Mouse (Mus musculus): ENCODE measurements around the gene Grin2c.
A peak's percentile ranks its signal among the peaks of the same experiment; 100 is the strongest.

Grin2c gene

GRCm38 (mm10) chr11:115283891-115284620, 17.0 kb upstream of the Grin2c start:
- DNase-seq (ENCODE audit: low spot score) = no peak

- no peak for DNase-seq (ENCODE audit: low spot score)
Measured at GRCm38 (mm10) chr11:115283486-115283765, 16.4 kb upstream of the Grin2c start.

- no peak for DNase-seq (ENCODE audit: low spot score)
Measured at GRCm38 (mm10) chr11:115282723-115283485, 15.9 kb upstream of the Grin2c start.

DNA sequence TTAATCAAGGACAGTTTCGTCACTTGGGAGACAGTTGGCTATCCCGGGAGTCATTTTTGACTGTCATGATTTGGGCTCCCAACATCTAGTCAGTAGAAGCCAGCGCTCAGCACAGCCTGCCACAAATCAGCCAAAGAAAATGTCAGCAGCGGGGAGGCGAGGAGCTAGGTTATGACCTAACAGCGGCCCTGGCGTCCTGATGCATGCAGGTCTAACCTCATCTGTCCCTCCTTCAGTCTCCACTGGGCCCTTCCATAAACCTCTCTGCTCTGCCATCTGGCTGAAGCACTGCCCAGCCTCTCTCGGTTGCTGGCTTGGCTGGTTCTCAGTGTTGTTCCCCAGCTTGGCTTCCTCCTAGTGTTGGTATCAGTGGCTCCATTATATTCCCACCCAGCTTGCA, 15.3 kb upstream of the Grin2c start:
- no peak for DNase-seq (ENCODE audit: low spot score)

DNA sequence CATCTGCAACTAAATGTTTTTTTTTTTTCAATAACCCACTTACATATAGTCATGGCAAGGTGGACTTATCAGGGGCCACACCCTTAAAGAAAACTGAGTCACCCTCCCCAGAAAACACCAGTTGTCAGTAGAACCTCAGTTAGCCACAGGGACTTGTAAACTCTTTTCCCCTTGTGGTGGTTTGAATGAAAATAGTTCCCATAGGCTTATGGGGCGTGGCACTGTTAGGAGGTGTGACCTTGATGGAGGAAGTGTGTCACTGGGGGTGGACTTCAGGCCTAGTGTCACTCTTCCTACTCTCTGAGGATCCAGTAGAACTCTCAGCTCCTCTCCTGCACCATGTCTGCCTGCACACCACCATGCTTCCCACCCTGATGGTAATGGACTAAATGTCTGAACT, 12.7 kb upstream of the Grin2c start:
- no peak for DNase-seq (ENCODE audit: low spot score)

DNA sequence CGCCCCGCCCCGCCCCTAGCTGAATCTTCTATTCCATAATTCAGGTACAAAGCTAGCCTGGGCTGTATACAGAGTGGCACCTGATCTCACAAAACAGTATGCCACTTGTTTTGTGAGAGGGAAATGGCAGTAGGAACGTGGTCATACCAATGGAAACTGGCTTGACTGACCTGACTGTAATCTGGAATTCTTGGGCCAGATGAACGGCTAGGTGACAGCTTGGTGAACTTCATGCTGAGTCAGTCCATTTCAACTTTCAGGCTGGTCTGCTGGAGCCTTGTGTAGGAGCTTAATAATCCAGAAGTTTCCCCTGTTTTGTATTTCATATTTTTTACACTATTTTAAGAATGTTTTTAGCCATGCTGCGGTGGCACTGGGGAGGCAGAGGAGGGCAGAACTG, 11.1 kb upstream of the Grin2c start:
- no peak for DNase-seq (ENCODE audit: low spot score)

DNA sequence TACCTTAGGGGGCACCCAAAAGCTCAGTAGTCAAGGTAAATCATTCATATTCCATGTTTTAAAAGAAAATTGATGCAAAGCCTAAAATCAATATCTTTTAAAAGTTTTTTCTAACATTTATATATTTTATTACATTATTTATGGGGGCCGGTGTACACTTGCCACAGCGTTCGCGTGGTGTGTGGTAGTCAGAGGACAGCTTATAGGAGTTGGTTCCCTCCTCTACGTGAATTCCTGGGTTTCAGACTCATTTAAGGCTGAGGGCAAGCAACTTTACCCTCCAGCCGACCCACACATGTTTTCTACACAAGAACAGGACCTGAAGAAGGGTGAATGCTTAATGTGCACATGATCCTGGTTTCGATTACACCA, 10.5 kb upstream of the Grin2c start:
- DNase-seq (ENCODE audit: low spot score) = no peak

GRCm38 (mm10) chr11:115276780-115277603, 9.9 kb upstream of the Grin2c start, which contains the start of gene Fdxr:
Fdxr (minus strand) TSS chr11:115277050.
- peak; percentile 100 for DNase-seq (ENCODE audit: low spot score)

- DNase-seq (ENCODE audit: low spot score) = no peak
Measured at GRCm38 (mm10) chr11:115275954-115276353, 8.9 kb upstream of the Grin2c start.

GRCm38 (mm10) chr11:115275509-115275908, 8.5 kb upstream of the Grin2c start:
- DNase-seq (ENCODE audit: low spot score) = no peak

- no peak for DNase-seq (ENCODE audit: low spot score)
Measured at GRCm38 (mm10) chr11:115274771-115275170, 7.7 kb upstream of the Grin2c start.

DNA sequence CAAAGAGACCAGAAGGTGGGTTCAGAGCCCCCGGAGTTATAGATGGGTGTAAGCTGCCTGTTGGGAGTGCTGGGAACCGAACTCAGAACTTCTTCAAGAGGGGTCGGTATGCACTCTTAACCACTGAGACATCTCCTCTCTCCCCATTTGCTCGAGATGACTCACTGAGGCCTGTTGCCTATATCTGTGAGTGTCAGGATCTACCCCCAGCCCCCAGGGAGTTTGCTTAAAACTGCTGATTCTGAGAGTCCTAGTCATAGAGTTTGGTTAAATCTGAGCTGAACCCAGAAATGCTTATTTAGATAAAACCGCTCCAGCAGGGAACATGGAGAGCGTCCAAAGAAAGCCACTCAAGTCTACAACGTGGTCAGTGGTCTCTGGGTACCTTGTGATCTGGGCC, 7.1 kb upstream of the Grin2c start:
- no peak for DNase-seq (ENCODE audit: low spot score)

DNA sequence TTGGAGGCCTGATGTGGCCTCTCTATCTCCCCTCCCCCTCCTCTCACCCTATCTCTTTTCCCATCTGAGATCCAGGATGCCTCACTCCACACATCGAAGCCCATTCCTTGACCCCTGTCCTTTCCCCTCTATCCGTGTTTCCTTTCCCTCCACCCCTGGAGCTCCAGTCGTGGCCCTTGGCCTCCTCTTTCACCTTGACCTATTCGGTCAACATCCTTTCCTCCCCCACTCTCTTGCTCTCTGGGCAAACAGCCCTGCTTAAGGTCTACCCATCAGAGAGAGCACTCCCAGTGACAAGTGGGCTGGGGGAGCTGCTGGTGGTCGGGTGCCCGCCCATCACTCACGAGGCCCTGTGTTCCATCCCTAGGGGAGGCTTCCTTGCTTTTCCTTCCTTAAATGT, 6.7 kb upstream of the Grin2c start:
- no peak for DNase-seq (ENCODE audit: low spot score)

- no peak for DNase-seq (ENCODE audit: low spot score)
Measured at GRCm38 (mm10) chr11:115272894-115273498, 6.0 kb upstream of the Grin2c start.

- DNase-seq (ENCODE audit: low spot score) = no peak
Measured at GRCm38 (mm10) chr11:115271481-115271880, 4.4 kb upstream of the Grin2c start.

- no peak for DNase-seq (ENCODE audit: low spot score)
Measured at GRCm38 (mm10) chr11:115271052-115271451, 4.0 kb upstream of the Grin2c start.

DNA sequence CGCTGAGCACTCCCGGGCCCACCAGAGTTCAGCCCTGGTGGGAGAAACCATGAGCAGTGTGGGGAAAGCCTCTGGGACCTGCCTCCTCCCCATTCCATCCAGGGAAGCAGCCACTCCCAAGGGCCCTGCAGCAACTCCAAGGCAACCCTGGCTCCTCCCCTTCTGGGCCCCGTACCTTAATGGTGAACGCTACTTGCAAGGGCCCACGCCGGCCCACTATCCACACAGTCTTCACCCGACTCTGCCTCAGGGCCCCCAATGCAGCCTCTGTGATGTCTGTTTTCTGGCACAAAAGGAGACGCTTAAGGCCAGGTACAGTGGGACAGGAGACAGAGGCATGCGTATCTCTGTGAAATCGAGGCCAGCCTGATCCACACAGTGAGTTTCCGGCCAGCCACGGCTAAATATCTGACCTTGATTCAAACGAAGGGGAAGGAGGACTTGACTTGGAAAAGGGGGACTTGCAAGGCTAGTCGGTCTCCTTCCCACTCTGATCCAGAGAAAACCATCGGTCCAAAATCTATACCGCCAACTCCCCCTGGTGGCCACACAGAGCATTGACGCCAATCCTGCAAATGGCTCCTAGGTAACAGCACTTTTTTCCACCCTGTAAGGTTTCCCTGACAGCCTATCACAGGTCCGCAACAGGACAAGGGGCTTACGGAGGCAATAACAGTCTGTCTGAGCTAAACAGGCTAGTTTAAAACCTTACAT, 3.3 kb upstream of the Grin2c start:
- DNase-seq (ENCODE audit: low spot score) = peak; percentile 76

GRCm38 (mm10) chr11:115269330-115270066, 2.5 kb upstream of the Grin2c start:
- DNase-seq (ENCODE audit: low spot score) = no peak

- DNase-seq (ENCODE audit: low spot score) = no peak
Measured at GRCm38 (mm10) chr11:115267958-115268357, 915 bp upstream of the Grin2c start.

DNA sequence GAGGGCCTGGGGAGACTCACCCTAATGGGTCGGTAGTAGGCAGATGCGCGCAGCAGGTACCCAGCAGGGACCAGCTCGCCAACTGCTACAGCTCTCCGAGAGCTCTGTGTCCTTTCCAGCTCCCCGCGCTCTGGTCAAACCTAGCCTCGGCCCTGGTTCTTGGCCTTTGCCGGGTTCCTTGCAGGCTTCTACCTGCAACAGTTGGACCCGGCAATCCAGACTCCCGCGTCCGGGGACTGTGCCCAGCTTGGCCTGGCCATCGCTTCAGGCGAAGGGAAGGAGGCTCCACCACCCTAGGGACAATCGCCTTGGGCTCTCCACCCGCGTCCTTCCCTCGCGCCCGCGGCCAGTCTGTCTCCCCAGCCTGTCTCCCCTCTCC, 654 bp downstream of the Grin2c start:
- DNase-seq (ENCODE audit: low spot score) = no peak

DNA sequence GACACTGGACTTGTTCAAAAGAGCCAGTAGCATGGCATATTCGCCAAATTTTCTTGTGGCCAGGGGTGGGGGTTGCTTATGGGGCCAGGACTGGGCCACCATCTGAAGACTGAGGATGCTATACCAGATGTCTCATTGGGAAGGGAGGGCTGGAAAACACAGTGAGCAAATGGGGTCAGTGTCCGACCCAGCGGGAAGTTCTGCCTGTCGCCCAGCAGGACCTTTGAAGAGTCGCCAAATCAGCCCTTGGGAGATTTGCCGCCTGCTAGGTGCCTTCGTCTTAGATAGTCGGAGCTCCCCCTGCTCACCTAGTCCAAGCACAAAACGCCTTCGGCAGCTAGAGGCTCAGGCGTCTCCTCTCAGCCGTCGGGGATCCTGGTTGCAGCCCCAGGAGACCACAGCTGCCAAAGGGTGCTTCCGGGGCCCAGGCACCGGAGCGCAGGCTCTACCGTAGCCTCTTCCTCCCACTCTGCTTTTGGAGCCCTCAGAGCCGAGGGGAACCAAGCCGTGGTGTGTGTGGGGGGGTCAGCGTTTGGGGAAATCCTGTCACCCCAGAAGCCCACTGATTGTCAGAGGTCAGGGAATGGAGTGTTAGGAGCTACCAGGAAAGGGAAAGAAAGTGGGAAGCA, 1.2 kb downstream of the Grin2c start:
- DNase-seq (ENCODE audit: low spot score) = no peak
